Mouse (Mus musculus) E14TG2a.4 (cell line): Measurements from ENCODE around the gene Scrn3.

Experiments used
- CTCF ChIP-seq: conservative IDR thresholded peaks from 2 replicates; pipeline ENCODE4 v1.5.1; 2014; ENCODE audit warnings: low read length
- NANOG ChIP-seq: IDR thresholded peaks from 2 replicates; pipeline ENCODE4 v1.6.1; 2014; ENCODE audit warnings: borderline replicate concordance, low read length, mixed read lengths
- POU5F1 ChIP-seq: IDR thresholded peaks from 2 replicates; pipeline ENCODE4 v1.6.1; 2014; ENCODE audit warnings: low read length, borderline replicate concordance

- no peak for TF ChIP-seq CTCF
- no peak for TF ChIP-seq NANOG
- TF ChIP-seq POU5F1 = no peak
Observed at GRCm38 (mm10) chr2:73304506-73304905, 7.9 kb upstream of the Scrn3 start.
